Mouse (Mus musculus) embryonic facial prominence, embryonic 12.5 days (tissue): ENCODE results near the gene Zfp661. TPM values are rescaled to one million over a fixed set of nuclear protein-coding genes. Genes with fewer than 3 reads are reported as not detected.
"Not testable (repeated sequence)": the region's sequence is repeated elsewhere in the genome, so short reads cannot be mapped to it uniquely, and the experiment has no call there.

ENCODE experiments used
- ATAC-seq: fragments of 200-750 bp; cut with Nextera tagmentation; 2 replicates; pipeline ENCODE4 v1.8.0; 2017; ENCODE audit not compliant: insufficient number of reproducible peaks, insufficient read depth, low FRiP score, low TSS enrichment
- H3K27ac ChIP-seq: fragments of 300-500 bp; sonication (generic); 2 replicates; pipeline ENCODE4 v1.5.1; 2016; ENCODE audit warnings: mild to moderate bottlenecking
- H3K27me3 ChIP-seq: fragments of 300-500 bp; sonication (generic); 2 replicates; pipeline ENCODE4 v1.6.1; 2016; ENCODE audit warnings: mild to moderate bottlenecking, moderate library complexity
- H3K36me3 ChIP-seq: fragments of 300-500 bp; sonication (generic); 2 replicates; pipeline ENCODE4 v1.6.1; 2016; ENCODE audit warnings: mild to moderate bottlenecking
- H3K4me1 ChIP-seq: fragments of 300-500 bp; sonication (generic); 2 replicates; pipeline ENCODE4 v1.6.1; 2016
- H3K4me2 ChIP-seq: fragments of 300-500 bp; sonication (generic); replicated peaks from 2 replicates; pipeline ENCODE4 v1.6.1; 2016; ENCODE audit warnings: mild to moderate bottlenecking, moderate library complexity
- H3K4me3 ChIP-seq: fragments of 300-500 bp; sonication (generic); 2 replicates; pipeline ENCODE4 v1.5.1; 2016; ENCODE audit warnings: mild to moderate bottlenecking
- H3K9ac ChIP-seq: fragments of 300-500 bp; sonication (generic); 2 replicates; pipeline ENCODE4 v1.6.1; 2016; ENCODE audit warnings: mild to moderate bottlenecking, moderate library complexity
- H3K9me3 ChIP-seq: fragments of 300-500 bp; sonication (generic); 2 replicates; pipeline ENCODE4 v1.6.1; 2016; ENCODE audit warnings: mild to moderate bottlenecking, moderate library complexity
- WGBS: fragments of 180-500 bp; shearing (Covaris S2); methylation state at CpG from one replicate; pipeline ENCODE4 v1.1.7; 2016; 5-methylcytosine and 5-hydroxymethylcytosine counted together
- polyA plus RNA-seq: library from polyadenylated mRNA; unstranded; fragments of >200 nt; fragmentation: Nextera tagmentation; extraction: Ambion mirVana; gene quantifications from 2 replicates; pipeline ENCODE4 v1.2.1, GENCODE M21; 2016

Zfp661 gene
- polyA plus RNA-seq, 1 experiment from 2014 or later, result 7.3 TPM

- peaks cover 12% of the 10 kb centered on the region for H3K4me1 ChIP-seq
- peaks cover 26% of the 10 kb centered on the region for H3K36me3 ChIP-seq
- no peak overlapping the region for H3K4me3 ChIP-seq
- no peak overlapping the region for H3K4me2 ChIP-seq
- no peak overlapping the region for H3K27ac ChIP-seq
- no peaks in the 10 kb centered on the region for H3K9me3 ChIP-seq
- no peak for ATAC-seq
- no peaks in the 10 kb centered on the region for H3K27me3 ChIP-seq
- 47% methylated on average over 3 of the region's 3 CpGs for WGBS
- no peak overlapping the region for H3K9ac ChIP-seq
Observed at GRCm38 (mm10) chr2:127608234-127608633, 21.3 kb upstream of the Zfp661 start.

DNA sequence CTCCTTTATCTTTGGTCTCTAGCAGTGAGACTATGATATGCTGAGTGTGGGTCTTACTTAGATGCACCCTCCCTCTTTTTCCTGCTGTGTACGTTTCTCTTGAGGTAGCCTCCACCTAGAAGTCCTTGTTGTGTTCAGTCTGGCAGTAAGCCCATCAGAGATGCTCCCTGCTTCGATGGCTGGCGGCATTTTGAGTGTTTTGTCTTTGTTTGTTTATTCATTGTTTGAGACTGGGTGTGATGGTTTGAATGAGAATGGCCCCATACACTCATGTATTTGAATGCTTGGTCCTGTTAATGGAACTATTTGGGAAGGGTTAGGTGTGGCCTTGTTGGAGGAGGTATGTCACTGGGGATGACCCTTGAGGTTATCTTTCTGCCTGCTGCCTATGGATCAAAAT lies 18.3 kb upstream of the Zfp661 start:
- H3K4me1 ChIP-seq, result peaks cover 12% of the 10 kb centered on the region
- H3K4me3 ChIP-seq, result no peak overlapping the region
- peaks cover 51% of the 10 kb centered on the region for H3K36me3 ChIP-seq
- no peak for ATAC-seq
- no peaks in the 10 kb centered on the region for H3K27me3 ChIP-seq
- WGBS, result 92% methylated on average over 3 of the region's 3 CpGs
- H3K4me2 ChIP-seq, result no peak overlapping the region
- no peak overlapping the region for H3K27ac ChIP-seq
- H3K9ac ChIP-seq, result no peak overlapping the region
- H3K9me3 ChIP-seq, result no peaks in the 10 kb centered on the region

GRCm38 (mm10) chr2:127603383-127603782 lies 16.5 kb upstream of the Zfp661 start:
- 77% methylated on average over 6 of the region's 8 CpGs for WGBS
- H3K27me3 ChIP-seq, result not testable (repeated sequence)
- H3K36me3 ChIP-seq, result peaks cover 68% of the 10 kb centered on the region

DNA sequence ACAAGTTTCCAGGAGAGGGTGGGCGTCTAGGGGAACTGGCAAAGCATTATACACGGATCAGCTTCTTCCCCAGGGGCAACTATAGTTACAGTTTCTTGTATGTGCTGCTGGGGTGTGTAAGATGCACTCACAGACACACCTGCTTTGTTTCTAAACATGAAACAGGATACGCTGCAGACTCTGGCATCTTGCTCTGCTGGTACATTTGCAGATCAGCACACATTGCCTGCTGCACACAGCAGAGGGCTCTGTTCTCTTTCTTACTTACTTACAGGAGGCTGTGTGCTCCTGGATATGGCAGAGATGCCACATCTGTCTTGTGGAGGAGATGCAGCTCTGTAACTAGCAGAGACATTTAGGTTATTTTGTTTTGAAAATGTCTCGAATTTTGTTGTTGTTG lies 3.9 kb upstream of the Zfp661 start:
- Histone ChIP-seq H3K27ac (no peak overlapping the region), H3K9me3 (no peaks in the 10 kb centered on the region), H3K4me1 (peaks cover 17% of the 10 kb centered on the region), H3K4me2 (no peak overlapping the region), H3K4me3 (no peak overlapping the region), H3K27me3 (no peaks in the 10 kb centered on the region), H3K36me3 (peaks cover 30% of the 10 kb centered on the region), H3K9ac (no peak overlapping the region)
- no peak for ATAC-seq
- WGBS, result 62% methylated on average over 4 of the region's 4 CpGs

More at GRCm38 (mm10) chr2:127603383-127603782, 16.5 kb upstream of the Zfp661 start:
- H3K4me2 ChIP-seq, H3K4me3 ChIP-seq, H3K4me1 ChIP-seq, H3K27ac ChIP-seq, ATAC-seq, H3K9ac ChIP-seq, H3K9me3 ChIP-seq: not testable (repeated sequence)

DNA sequence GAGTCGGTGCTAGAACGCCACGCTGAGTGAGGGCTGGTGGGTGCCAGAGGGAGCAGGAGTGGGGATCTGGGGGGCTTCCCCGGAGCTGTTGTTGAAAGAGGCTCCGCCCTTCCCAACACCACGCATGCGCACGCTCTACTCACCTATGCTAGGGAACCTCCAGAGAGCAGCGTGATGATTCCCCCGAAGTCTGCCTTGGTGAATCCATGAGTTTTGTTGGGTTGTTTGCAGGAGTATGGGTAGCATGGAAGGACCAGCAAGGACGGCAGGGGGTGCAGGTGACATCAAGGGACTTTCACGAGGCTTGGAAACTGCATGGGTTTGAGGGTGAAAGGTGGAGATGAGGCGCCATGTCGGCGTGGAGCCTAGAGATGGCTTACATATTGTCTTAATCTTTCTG lies 3.3 kb upstream of the Zfp661 start:
- Histone ChIP-seq H3K27ac (no peak overlapping the region), H3K4me1 (peaks cover 17% of the 10 kb centered on the region), H3K9me3 (no peaks in the 10 kb centered on the region), H3K27me3 (no peaks in the 10 kb centered on the region), H3K4me3 (no peak overlapping the region), H3K9ac (no peak overlapping the region), H3K4me2 (no peak overlapping the region), H3K36me3 (peaks cover 24% of the 10 kb centered on the region)
- no peak for ATAC-seq
- 78% methylated on average over 15 of the region's 15 CpGs for WGBS

DNA sequence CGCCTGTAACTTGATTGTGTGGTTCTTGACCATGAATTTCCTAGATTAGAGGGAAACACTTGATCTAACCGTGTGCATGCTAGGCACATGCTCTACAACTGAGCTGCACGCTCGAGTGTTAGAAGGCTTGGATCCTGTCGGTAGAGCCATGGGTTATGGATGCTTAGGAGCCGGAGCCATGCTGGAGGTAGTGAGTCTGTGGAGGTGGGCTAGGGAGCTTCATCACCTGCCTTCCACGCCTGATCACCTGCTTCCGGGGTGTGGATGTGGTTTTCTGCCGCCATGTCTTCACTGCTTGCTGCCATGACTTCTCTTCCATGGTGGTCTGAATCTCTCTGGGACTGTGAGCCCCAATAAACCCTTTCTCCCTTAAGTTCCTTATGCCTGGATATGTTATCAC lies 2.0 kb upstream of the Zfp661 start:
- no peak overlapping the region for H3K9ac ChIP-seq
- H3K27me3 ChIP-seq, result no peaks in the 10 kb centered on the region
- H3K36me3 ChIP-seq, result peaks cover 13% of the 10 kb centered on the region
- no peaks in the 10 kb centered on the region for H3K9me3 ChIP-seq
- H3K27ac ChIP-seq, result no peak overlapping the region
- H3K4me1 ChIP-seq, result peaks cover 22% of the 10 kb centered on the region
- ATAC-seq, result no peak
- no peak overlapping the region for H3K4me2 ChIP-seq
- WGBS, result 92% methylated on average over 9 of the region's 9 CpGs
- H3K4me3 ChIP-seq, result no peak overlapping the region

DNA sequence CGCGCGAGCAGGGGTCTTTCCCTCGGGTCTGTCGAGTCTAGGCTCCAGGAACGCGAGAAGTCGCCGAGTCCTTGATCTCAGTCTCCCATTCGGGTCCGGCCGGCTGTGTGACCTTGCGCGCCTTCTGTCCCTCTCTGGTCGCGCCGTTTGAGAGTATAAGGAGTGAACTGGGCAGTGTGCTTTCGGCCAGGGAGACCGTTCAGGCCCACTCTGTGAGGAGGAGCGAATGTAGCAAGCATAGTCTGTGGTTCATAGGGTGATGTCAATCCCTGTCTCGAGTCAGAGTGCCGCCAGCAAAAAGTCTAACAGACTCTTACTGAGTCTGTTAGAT lies 585 bp upstream of the Zfp661 start:
- Histone ChIP-seq H3K4me1 (peaks cover 29% of the 10 kb centered on the region), H3K27ac (peak overlapping the region; percentile 82), H3K27me3 (no peaks in the 10 kb centered on the region), H3K9me3 (no peaks in the 10 kb centered on the region), H3K9ac (peak overlapping the region; percentile 80), H3K36me3 (peaks cover under 1% of the 10 kb centered on the region; the same call in 1 of the 2 replicates), H3K4me2 (peak overlapping the region; percentile 77), H3K4me3 (peak overlapping the region; percentile 94)
- under 1% methylated on average over 22 of the region's 22 CpGs for WGBS
- ATAC-seq, result no peak; the same call in 1 of the 2 replicates

DNA sequence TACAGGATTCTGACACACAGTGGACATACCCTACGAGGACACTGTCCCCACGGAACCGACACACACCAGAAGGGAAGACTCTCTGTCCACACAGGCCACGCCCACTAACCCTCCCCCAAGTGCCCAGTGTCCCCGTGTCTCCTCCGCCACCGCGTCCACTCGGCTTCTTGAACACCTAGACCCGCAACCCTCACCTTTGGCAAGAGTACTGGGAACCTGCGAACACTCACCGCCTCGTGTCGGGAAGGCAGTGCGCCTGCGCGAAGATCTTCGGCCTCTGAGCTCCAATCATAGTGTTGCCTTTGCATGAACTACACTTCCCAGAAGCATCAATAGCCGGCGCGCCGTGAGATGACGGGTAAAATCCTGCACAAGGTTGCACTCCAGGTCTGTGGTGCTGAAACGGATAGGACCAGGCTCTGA lies 2.4 kb downstream of the Zfp661 start:
- Histone ChIP-seq H3K9ac (peak overlapping the region; percentile 66), H3K27me3 (no peaks in the 10 kb centered on the region), H3K4me2 (peak overlapping the region; percentile 62), H3K27ac (no peak overlapping the region), H3K4me3 (peak overlapping the region; percentile 71), H3K9me3 (no peaks in the 10 kb centered on the region), H3K36me3 (no peaks in the 10 kb centered on the region; the same call in 1 of the 2 replicates), H3K4me1 (peaks cover 29% of the 10 kb centered on the region)
- ATAC-seq, result peak; percentile 78
- under 1% methylated on average over 24 of the region's 24 CpGs for WGBS

- ATAC-seq, result no peak
- H3K27ac ChIP-seq, result no peak overlapping the region
- 0 out of 2 replicates have a peak, but pooled peaks cover 4% of the 10 kb centered on the region for H3K9me3 ChIP-seq
- no peak overlapping the region for H3K9ac ChIP-seq
- H3K27me3 ChIP-seq, result no peaks in the 10 kb centered on the region
- peaks cover 25% of the 10 kb centered on the region for H3K36me3 ChIP-seq
- no peak overlapping the region for H3K4me2 ChIP-seq
- WGBS, result 20% methylated on average over 1 of the region's 1 CpGs
- H3K4me1 ChIP-seq, result no peaks in the 10 kb centered on the region
- H3K4me3 ChIP-seq, result no peak overlapping the region
Observed at GRCm38 (mm10) chr2:127573322-127573721, 13.6 kb downstream of the Zfp661 start.

- no peaks in the 10 kb centered on the region for H3K9me3 ChIP-seq
- no peak overlapping the region for H3K27ac ChIP-seq
- no peaks in the 10 kb centered on the region for H3K36me3 ChIP-seq
- H3K27me3 ChIP-seq, result no peaks in the 10 kb centered on the region
- no peak overlapping the region for H3K9ac ChIP-seq
- peak; percentile 97 for ATAC-seq
- 17% methylated on average over 18 of the region's 18 CpGs for WGBS
- H3K4me3 ChIP-seq, result 0 out of 2 replicates have a peak overlapping the region, but pooled peaks have one; percentile 1
- peak overlapping the region; percentile 32 for H3K4me2 ChIP-seq
- H3K4me1 ChIP-seq, result no peaks in the 10 kb centered on the region
Observed at GRCm38 (mm10) chr2:127559070-127559966, 27.6 kb downstream of the Zfp661 start.

- H3K36me3 ChIP-seq, result no peaks in the 10 kb centered on the region
- H3K4me1 ChIP-seq, result no peaks in the 10 kb centered on the region
- 0 out of 2 replicates have a peak, but pooled peaks have one; percentile 56 for ATAC-seq
- no peaks in the 10 kb centered on the region for H3K9me3 ChIP-seq
- no peak overlapping the region for H3K4me3 ChIP-seq
- 40% methylated on average over 5 of the region's 5 CpGs for WGBS
- H3K27me3 ChIP-seq, result no peaks in the 10 kb centered on the region
- H3K27ac ChIP-seq, result no peak overlapping the region
- no peak overlapping the region for H3K9ac ChIP-seq
- H3K4me2 ChIP-seq, result no peak overlapping the region
Observed at GRCm38 (mm10) chr2:127551078-127551477, 35.8 kb downstream of the Zfp661 start.

DNA sequence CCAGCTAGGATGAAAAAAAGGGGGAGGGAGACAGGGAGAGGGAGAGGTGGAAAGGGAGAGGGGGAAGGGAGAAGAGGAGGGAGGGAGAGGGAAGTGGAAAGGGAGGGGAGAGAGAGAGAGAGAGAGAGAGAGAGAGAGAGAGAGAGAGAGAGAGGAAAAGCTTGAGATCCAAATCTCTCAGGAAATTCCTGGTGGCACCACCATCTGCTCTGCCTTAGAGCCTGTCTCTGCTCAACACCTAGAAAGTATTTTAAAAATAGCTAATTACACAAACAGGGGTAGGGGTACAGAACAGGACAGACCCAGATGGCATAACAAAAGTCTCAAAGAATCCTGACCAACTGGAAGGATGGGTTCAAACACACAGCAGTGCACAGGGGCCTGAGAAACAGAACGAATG lies 36.4 kb downstream of the Zfp661 start:
- Histone ChIP-seq H3K9me3 (no peaks in the 10 kb centered on the region), H3K36me3 (no peaks in the 10 kb centered on the region), H3K4me3 (no peak overlapping the region), H3K9ac (no peak overlapping the region), H3K27ac (no peak overlapping the region), H3K4me1 (no peaks in the 10 kb centered on the region), H3K4me2 (no peak overlapping the region), H3K27me3 (no peaks in the 10 kb centered on the region)
- 62% methylated on average over 1 of the region's 1 CpGs for WGBS
- ATAC-seq, result no peak
